Mouse (Mus musculus) liver, embryonic 14.5 days (tissue): Measurements from ENCODE around the gene Acvr1.

Experiments
- CTCF ChIP-seq: IDR thresholded peaks from 2 replicates; pipeline ENCODE4 v1.5.1; 2016; ENCODE audit warnings: antibody characterized with exemption, low read depth, control low read depth
- EP300 ChIP-seq: IDR thresholded peaks from 2 replicates; pipeline ENCODE4 v1.6.1; 2016; ENCODE audit warnings: antibody characterized with exemption, low read depth

GRCm38 (mm10) chr2:58470290-58470689 is 96.7 kb downstream of the Acvr1 start:
- TF ChIP-seq CTCF (no peak), EP300 (no peak)
